Mouse (Mus musculus) left cerebral cortex, adult 9 months (tissue): ENCODE measurements around the gene Lamp1.

ENCODE experiments used
- DNase-seq, 2 experiments: peaks; one replicate each; pipeline ENCODE4 v3.0.0; 2022; ENCODE audit warnings: low spot score in 2 of 2

The Lamp1 gene

DNA sequence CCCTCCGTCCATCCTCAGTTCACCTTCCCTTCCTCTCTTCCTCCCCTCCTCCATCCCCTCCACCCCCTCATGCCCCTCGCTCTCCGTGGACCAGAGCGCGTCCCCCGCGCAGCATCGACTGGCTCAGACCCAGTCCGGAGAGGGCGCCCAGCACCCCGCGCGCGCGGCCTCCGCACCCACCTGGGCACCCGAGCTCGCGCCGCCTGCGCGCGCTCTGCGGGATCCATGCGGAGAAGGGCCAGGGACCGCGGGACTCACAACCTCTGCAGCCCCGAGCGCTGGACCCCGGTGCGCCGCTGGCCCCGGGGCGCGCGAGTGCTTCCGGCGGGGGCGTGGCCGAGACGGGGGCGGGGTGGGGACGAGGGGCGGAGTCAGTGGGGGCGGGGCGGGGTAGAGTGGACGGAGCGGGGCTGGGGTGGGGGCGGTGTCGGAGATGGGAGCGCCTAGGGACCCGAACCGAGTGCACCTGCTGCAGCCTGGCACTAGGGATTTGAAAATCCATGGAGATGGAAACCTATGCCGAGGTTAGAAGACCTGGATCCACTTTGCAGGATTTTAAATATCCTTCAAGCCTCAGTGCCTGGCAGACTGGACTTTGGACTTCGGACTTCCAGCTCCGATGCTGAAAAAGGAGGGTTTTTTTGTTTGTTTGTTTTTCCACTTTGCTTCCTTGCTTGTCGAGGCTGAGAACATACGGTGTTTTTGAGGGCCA lies 41.5 kb downstream of the Lamp1 start, which contains the start of gene Grtp1:
Grtp1 (minus strand) TSS at position 320 of the 712 bp plus-strand sequence.
- DNase-seq: no peak

DNA sequence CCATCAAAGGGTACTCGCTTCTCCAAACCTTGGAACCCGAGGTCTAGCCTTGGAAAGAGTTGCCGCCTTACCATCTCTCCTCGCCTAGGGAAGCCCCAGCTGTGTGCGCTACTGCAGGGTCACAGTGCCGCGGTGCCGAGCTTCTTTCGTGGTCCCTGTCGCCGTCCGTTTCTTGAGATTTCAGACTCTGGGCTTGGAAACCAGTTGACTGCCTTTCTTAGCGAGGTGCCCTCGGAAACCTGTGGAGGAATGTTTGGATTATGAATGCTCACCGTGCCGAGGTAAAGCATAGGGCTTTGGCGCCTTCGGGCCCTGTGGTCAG lies 42.0 kb downstream of the Lamp1 start:
- DNase-seq: no peak

DNA sequence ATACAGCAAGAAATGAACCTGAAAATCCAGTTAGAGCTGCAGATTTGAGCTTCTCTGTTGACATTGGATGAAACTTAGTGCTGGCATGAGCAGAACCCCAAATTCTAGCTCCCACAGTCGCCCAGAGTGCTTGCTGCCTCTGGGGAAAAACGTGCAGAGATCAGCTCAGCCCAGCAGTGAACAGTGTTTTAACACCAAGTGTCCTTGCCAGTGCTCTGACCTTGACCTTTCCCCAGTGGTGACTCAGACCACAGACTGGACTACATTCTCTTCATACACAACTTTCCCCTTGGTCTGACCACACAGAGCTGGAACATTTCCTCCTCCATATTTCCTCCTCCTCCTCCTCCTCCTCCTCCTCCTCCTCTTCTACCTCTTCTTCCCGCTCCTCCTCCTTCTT lies 43.1 kb downstream of the Lamp1 start:
- DNase-seq: no peak

DNA sequence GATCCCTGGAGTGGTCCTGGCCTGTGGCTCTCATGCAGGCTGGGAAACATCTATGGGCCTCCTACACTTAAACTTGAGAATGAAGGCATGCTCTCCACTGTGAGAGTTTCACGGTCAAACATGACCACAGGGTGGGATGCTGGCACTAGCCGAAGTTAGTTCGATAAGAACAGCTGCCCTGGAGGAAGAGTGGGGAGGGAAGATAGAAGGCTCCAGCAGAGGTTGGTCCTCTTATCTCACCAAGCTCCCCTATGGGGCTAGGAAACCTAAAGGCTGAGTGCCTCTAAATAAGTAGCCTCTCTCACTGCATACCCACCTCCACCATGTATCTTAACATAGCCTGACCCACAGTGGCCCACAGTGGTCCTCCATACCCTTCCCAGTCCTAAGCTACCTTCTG lies 43.8 kb downstream of the Lamp1 start:
- no peak for DNase-seq

DNA sequence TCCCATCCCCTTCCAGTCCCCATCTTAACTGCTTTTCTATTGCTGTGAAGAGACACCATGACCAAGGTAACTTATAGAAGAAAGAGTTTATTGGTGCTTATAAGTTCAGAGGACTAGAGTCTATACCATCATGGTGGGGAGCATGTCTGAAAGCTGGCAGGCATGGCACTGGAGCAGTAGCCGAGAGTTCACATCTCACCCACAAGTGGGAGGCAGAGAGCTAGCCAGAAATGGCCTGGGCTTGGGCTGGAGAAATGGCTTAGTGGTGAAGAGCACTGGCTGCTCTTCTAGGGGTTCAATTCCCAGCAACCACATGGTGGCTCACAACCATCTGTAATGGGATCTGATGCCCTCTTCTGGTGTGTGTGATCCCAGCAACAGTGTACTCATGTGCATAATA lies 44.5 kb downstream of the Lamp1 start:
- no peak for DNase-seq

DNA sequence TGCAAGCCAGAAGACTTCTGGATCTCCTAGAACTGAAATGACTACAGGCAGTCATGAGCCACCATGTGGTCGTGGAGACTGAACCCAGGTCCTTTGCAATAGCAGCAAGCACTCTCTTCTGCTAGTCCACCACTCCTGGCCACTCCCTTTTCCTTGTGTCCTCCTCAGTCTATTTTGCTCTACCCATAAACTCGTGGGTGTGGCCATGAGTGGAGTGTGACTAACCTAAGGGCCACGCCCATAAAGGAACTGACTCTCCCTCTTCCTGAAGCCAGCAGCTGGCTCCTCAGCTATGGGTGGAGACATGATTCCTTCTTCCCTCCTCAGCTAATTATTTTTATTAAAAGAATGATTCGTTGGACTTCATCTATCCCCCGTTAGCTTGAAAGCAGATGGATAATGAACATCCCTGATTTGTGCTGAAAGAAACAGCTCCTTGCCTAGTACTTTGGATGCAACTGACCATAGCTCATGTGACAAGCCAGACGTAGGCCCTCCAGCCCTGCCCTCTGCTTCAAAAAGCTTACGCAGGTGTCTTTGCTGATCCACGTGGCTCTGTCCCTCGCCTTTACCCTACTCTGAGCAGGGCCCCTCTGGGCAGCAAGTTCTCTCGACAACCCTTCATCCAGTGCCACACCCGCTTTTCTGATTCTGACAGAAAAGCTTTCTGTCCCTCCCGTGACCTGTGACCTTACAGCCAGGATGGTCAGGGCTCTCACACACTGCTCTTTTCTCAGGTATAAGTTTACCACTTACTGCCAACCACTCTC lies 45.6 kb downstream of the Lamp1 start:
- no peak for DNase-seq

DNA sequence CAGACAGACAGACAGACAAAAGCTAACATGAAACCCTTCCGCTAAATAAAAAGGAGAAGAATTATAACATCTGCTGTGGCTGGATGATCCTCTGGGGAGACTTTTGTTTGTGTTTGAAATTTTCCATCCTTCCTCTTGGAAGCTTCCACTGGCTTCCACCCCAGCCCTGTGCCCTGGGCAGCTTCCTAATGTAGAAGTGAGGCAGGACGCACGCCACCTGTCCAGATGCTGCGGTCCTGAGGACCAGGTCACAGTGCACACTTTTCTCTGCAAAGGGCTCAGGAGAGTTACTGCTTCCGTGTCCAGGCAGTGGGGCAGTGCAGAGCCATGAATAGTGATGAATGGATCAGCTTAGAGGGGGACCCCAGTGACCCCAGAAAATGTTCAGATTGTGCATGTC lies 46.4 kb downstream of the Lamp1 start:
- no peak for DNase-seq

DNA sequence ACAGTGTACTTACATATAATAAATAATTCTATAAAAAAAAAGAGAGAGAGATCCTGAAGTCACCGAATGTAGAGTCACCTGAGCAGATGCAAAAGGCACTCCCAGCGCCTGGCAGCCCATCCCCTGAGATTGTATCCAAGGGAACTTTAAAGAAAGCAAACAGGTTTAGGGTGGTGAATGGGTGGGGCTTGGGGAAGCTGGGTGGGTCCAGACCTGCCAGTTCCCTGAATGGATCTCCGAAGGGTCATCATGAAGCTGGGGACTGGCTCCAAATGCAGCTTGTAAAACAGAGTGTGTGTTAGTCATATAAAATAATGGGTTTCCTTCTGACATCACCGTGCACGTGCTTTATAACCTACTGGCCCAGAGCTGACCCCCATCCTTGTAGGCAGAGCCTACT lies 47.3 kb downstream of the Lamp1 start:
- no peak for DNase-seq

DNA sequence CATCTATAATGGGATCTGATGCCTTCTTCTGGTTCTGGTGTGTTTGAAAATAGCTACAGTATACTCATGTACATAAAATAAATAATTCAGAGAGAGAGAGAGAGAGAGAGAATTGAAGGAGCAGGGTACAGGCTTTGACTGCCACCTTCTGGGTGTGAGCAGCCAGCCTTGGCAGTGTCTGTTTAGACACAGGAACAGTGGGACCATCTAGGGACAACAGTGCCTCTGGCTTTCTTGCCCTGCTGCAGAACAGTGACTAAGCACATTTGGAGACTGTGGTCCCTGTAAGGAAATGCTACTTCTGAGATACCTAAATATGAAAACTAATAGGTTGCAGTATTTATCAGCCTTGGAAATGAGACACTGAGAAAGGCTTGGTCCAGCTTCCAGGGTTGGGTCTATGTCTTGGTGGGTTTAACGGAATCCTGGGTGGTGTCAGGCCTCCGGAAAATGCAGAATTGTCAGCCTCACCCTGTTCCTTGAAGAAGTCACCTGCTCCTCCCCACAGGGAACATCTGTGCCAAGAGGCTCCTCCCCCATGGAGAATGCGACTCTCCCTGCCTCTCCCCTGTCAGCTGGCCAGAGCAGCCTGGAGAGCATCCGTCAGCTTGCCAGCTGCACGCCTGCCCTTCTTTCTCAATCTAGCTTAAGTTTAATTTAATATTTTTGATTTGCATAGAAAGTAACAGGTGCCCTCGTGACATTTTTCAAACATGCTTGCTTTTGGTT lies 49.8 kb downstream of the Lamp1 start:
- DNase-seq: no peak

DNA sequence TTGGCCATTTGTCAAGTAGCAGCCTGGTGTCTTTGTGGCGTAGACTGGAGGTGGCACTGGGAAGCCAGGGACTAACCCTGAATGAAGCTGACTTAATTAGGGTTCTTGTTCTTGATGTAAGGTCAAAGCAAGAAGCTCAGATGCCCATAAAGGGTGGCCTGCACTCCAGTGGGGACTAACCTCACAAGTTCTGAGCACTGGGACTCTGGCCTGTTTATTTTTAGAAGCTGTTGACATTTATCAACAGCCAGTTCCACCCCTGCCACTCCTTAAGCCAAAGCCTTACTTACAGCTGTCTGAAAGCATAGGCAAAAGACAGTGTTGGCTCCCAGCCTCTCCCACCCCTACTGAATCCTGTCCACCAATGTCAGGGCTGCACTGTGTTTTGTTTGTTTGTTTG lies 50.8 kb downstream of the Lamp1 start:
- DNase-seq: no peak

DNA sequence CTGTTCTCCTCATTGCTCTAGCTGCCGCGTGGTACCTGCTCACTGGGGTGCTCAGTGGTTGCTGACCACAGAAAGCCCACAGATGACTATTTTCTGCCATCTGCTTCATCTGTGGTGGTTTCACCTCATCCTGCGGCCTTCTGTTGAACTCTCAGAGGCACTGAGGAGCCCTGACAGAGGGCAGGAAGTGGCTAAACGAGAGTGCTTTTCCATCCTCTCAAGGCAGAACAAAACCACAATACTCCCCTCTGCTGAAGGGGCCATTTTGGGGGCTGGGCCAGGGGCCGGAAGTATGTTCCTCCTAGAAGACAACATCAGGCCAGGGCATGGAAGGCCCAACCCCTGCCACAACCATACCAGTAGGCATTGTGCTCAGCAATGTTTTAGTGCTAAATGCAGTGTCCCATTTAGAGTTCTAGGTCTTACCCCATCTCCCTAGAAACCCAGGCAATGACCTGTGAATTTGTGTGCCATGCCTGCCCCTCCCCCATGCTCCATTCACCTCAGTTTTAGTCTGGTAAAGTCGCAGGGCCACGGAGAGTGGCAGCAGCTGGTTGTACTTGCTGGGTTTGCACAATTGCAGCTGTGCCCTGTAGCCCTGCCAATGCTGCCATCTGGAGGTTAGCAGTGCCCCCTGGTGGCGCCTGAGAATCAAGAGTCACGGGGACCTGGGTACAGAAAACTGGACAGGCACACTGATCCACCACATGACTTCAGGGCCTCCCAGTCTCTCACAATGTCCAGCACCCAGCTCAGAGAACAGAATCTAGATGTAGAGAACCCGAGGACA lies 54.7 kb downstream of the Lamp1 start:
- peak; percentile 39 to 90 for DNase-seq

DNA sequence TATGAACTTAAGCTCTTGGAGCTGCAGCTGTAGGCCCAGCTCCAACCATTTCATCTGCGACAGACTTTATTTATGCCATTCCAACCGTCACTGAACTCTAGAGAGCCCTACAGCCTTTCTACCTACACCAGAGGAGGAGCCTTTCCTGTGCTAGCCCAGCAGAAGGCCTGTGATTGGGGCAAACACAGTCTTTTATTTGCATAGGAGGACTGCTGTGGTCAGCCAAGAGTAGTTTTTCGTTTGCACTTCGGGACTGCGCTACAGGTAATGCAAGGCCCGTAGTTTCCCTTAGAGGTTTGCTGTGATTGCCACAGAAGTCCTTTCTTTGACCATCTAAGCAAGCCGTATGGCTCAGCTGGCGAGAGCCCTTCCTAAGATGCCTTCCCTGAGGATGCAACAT lies 57.4 kb downstream of the Lamp1 start:
- no peak for DNase-seq

DNA sequence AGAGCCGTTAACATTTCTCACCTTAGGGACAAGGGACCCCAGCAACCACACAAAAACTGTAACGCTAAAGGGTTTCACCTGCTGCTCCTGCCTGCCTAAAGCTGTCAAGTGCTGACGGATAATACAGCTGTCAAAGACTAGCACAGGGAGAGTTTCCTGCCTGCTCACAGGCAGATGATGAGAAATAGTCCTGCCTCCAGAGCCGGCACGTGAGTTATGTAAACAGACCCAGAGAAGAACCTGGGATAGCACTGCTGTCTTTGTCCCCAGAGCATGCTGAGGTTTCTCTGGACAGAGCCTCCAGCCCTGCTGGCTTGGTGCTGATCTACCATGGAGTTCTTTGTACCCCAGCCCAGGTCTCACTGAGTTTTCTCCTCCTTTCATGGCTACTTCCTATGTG lies 58.1 kb downstream of the Lamp1 start:
- no peak for DNase-seq

DNA sequence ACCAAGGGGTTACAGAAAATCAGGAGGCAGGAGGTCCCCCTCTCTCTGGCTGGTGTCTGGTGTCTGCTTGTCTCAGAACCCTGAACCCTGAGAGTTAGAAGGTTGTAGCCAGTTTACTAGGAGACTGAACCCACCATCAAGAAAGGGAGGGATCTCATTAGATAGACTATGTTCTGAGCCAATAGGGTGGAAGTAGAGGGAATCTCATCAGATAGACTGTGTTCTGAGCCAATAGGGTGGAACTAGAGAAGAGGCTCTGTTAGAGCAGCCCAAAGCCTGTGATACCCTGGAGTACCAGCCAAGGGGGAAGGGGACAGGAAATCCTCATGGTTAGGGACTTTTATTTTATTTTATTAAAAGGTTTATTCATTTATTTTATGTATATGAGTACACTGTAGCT lies 59.0 kb downstream of the Lamp1 start:
- no peak for DNase-seq

DNA sequence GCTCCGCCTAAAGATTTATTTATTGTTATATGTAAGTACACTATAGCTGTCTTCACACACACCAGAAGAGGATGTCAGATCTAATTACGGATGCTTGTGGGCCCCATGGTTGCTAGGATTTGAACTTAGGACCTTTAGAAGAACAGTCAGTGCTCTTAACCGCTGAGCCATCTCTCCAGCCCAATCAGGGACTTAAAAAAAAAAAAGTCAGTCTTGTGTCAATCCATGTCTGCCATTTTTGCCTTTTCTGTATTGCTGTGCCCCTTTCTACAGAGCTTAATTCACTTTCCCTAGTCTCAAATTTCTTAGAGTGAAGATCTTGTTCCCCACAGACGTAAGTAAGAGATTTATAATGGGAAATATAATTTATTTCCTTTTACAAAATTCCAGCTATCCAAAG lies 59.5 kb downstream of the Lamp1 start:
- DNase-seq: no peak

DNA sequence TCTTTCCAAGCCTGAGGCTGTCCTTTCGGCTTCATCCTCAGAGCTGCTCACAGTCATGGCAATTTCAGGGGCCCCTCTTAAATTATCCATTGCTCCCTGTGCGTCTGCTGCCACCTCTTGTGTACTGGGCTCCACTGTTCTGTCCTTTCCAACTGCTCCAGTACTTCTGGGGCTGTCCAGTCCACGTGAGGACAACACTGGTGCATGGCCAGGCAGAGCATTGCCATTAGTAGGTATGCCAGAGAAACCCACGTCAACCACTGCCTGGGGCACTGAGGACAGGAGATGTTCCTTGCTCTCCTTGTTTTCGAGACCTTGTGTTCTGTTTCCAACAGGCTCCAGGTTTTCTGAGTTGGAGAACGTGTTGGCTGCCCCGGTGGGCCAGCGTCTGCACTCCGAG lies 65.5 kb downstream of the Lamp1 start:
- DNase-seq: no peak
